Mouse (Mus musculus) bone marrow macrophage, adult 2 months (primary cell): Measurements from ENCODE around the gene Ube2j1.

Experiments used
- CTCF ChIP-seq: IDR thresholded peaks from 2 replicates; pipeline ENCODE4 v1.5.1; 2012; ENCODE audit warnings: low read depth, mild to moderate bottlenecking, low read length, moderate library complexity
- POLR2A ChIP-seq: IDR thresholded peaks from 2 replicates; pipeline ENCODE4 v1.6.1; 2012; ENCODE audit warnings: mild to moderate bottlenecking, low read depth, low read length, borderline replicate concordance

DNA sequence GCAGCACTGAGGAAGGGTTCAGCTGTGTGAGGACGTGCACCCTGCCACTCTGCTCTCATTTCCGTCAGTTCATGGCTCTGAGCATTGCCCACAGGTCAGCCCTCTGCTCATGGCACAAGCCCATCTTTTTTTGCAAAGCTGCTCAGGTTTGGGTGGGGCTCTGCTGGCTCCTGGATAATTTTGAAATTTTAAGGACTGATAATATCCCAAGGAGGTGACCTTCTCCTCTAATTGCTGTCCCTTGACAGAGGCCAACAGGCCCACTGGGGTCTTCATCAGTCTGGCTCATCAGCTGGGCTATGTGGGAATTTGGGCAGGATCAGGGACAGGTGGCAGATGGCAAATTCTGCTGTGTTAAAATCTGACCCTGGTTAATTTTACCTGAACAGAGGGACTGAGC lies 41.9 kb upstream of the Ube2j1 start:
- TF ChIP-seq CTCF, result no peak
- TF ChIP-seq POLR2A, result no peak
